Mouse (Mus musculus): ENCODE measurements at regions not wholly inside any gene's neighbourhood (a gene's known extent, or its start where the extent isn't known, plus 50 kb on each side); places are given as distances from the start of the nearest gene placed in this dataset.
"Not testable (repeated sequence)": the region's sequence is repeated elsewhere in the genome, so short reads cannot be mapped to it uniquely, and the experiment has no call there.

GRCm38 (mm10) chr12:113333399-113333798 lies 147.7 kb downstream of the Tmem121 start:
- no peak for DNase-seq (ENCODE audit: low read depth)

- not testable (repeated sequence) for DNase-seq (ENCODE audit: low read depth)
Observed at GRCm38 (mm10) chr12:113333853-113334252, 148.1 kb downstream of the Tmem121 start.

- no peak for DNase-seq (ENCODE audit: low read depth)
Observed at GRCm38 (mm10) chr12:113337271-113337670, 151.5 kb downstream of the Tmem121 start.

GRCm38 (mm10) chr12:113338891-113339290 lies 150.4 kb upstream of the Adam6b start:
- DNase-seq (ENCODE audit: low read depth) = no peak

- no peak for DNase-seq (ENCODE audit: low read depth)
Observed at GRCm38 (mm10) chr12:113341046-113341445, 148.3 kb upstream of the Adam6b start.

GRCm38 (mm10) chr12:113355132-113355531 lies 134.2 kb upstream of the Adam6b start:
- DNase-seq (ENCODE audit: low read depth) = peak; percentile 29

GRCm38 (mm10) chr12:113358077-113358476 lies 131.2 kb upstream of the Adam6b start:
- no peak for DNase-seq (ENCODE audit: low read depth)

- DNase-seq (ENCODE audit: low read depth) = no peak
Observed at GRCm38 (mm10) chr12:113360032-113360431, 129.3 kb upstream of the Adam6b start.

- no peak for DNase-seq (ENCODE audit: low read depth)
Observed at GRCm38 (mm10) chr12:113362409-113363038, 126.8 kb upstream of the Adam6b start.

GRCm38 (mm10) chr12:113364023-113364422 lies 125.3 kb upstream of the Adam6b start:
- DNase-seq (ENCODE audit: low read depth) = no peak

GRCm38 (mm10) chr12:113364437-113364836 lies 124.9 kb upstream of the Adam6b start:
- no peak for DNase-seq (ENCODE audit: low read depth)

GRCm38 (mm10) chr12:113365783-113366182 lies 123.5 kb upstream of the Adam6b start:
- no peak for DNase-seq (ENCODE audit: low read depth)

GRCm38 (mm10) chr12:113366394-113366793 lies 122.9 kb upstream of the Adam6b start:
- DNase-seq (ENCODE audit: low read depth) = no peak

GRCm38 (mm10) chr12:113401578-113402113 lies 87.7 kb upstream of the Adam6b start:
- no peak for DNase-seq (ENCODE audit: low read depth)

GRCm38 (mm10) chr12:113402823-113403222 lies 86.5 kb upstream of the Adam6b start:
- no peak for DNase-seq (ENCODE audit: low read depth)

- no peak for DNase-seq (ENCODE audit: low read depth)
Observed at GRCm38 (mm10) chr12:113411113-113411512, 78.2 kb upstream of the Adam6b start.

- DNase-seq (ENCODE audit: low read depth) = no peak
Observed at GRCm38 (mm10) chr12:113413996-113414395, 75.3 kb upstream of the Adam6b start.

- no peak for DNase-seq (ENCODE audit: low read depth)
Observed at GRCm38 (mm10) chr12:113417521-113417920, 71.8 kb upstream of the Adam6b start.

- no peak for DNase-seq (ENCODE audit: low read depth)
Observed at GRCm38 (mm10) chr12:113418731-113419402, 70.4 kb upstream of the Adam6b start.

GRCm38 (mm10) chr12:113420721-113421305 lies 68.5 kb upstream of the Adam6b start:
- no peak for DNase-seq (ENCODE audit: low read depth)

GRCm38 (mm10) chr12:113421716-113422595 lies 67.4 kb upstream of the Adam6b start:
- no peak for DNase-seq (ENCODE audit: low read depth)

- DNase-seq (ENCODE audit: low read depth) = no peak
Observed at GRCm38 (mm10) chr12:113422736-113423254, 66.5 kb upstream of the Adam6b start.

Data from NIH3T3 (cell line).